Mouse (Mus musculus) liver, embryonic 18 days (tissue): ENCODE measurements around the gene 1700003F12Rik. TPM values are rescaled to one million over a fixed set of nuclear protein-coding genes. Genes with fewer than 3 reads are reported as not detected.

Experiments
- polyA plus RNA-seq: library from polyadenylated mRNA; depleted of rRNA; stranded (reverse); fragments of >200 nt; gene quantifications from 2 replicates; pipeline ENCODE4 v1.2.3, GENCODE M21; 2012; rRNA removed

1700003F12Rik gene
- polyA plus RNA-seq = 4.5 and 5.8 TPM in 2 replicates

DNA sequence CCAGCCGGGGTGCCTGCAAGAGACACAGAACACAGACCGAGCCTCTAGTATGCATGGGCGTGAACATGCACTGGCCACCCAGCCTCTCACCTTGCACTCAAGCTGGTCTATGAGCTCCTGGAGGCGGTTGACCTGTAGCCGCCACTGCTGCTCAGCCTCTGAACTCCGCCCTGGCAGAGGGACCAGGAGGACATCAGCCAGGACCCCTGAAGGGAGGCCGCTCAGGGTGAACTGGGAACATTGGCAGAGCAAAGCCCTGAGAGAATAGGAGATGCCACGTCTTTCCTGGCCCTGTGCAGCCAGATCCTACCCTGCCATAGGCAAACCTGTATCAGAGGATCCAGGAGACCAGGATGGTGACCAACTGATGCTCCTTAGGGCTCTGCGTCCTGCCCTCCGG, at the start of gene 1700003F12Rik:
1700003F12Rik (plus strand) TSS at position 375 of the 400 bp plus-strand sequence.

DNA sequence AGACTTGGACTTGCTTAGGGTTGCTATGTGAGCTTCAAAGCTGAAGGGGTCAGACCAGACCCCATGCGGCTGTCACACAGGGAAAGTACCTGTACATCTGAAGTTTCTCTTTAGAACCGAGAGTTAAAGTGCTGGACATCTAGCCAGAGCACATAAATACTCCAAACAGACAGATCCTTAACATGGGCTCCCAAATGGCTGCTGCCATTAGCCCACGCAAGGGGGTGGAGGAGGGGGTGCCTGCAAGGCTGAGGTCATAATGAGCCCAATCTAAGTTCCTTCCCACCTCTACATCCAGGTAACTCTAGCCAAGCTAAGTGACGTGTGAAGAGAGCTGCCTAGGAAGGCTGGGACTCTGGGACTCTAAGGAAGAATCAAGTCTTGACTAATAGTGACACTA, 4.6 kb downstream of the 1700003F12Rik start, which contains the start of gene Actl10:
Actl10 (plus strand) TSS at position 301 of the 400 bp plus-strand sequence.

GRCm38 (mm10) chr2:154558264-154559039, 11.6 kb downstream of the 1700003F12Rik start, which contains the start of gene Necab3:
TSS of gene Necab3 (minus strand) at chr2:154558890.

DNA sequence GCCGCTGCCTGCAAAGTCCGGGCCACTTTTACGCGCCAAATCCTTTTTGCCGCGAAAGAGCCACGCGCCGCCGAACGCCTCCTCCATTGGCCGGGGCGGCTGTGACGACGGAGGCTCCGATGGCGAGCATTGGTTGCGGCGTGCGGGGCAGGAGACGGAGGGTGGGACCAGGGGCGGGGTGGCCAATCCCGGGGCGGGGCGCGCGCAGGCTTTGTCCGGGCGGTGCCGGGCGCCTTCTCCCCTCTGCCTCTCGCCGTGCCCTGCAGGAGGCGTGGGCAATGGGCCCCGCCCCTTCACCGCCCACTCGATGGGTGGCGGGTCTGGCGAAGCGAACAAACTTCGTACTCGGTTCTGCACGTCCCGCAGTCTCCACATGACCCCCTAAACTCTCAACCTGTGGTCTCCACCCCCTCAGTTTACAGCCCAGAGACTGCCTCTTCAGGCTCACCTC, 23.0 kb downstream of the 1700003F12Rik start, which contains the start of gene E2f1:
E2f1 (minus strand) TSS at position 57 of the 451 bp plus-strand sequence.

Other genes starting within 250 kb of the 1700003F12Rik start
- not detected in 2 replicates for gene Bpifb9b, start 239.9 kb upstream of the 1700003F12Rik start, polyA plus RNA-seq
- gene Cdk5rap1, start 174.1 kb upstream of the 1700003F12Rik start, polyA plus RNA-seq = 9.5 and 15.7 TPM in 2 replicates
- 4.0 and 4.5 TPM in 2 replicates for gene Snta1, start 139.0 kb upstream of the 1700003F12Rik start, polyA plus RNA-seq
- 4.2 and 4.5 TPM in 2 replicates for gene Cbfa2t2, start 110.6 kb upstream of the 1700003F12Rik start, polyA plus RNA-seq
- gene Actl10, start 4.7 kb downstream of the 1700003F12Rik start, polyA plus RNA-seq = 0.01 and 0.02 TPM in 2 replicates
- 0.56 and 0.81 TPM in 2 replicates for gene Necab3, start 11.8 kb downstream of the 1700003F12Rik start, polyA plus RNA-seq
- gene E2f1, start 22.8 kb downstream of the 1700003F12Rik start, polyA plus RNA-seq = 14.6 and 16.7 TPM in 2 replicates
- gene Pxmp4, start 56.6 kb downstream of the 1700003F12Rik start, polyA plus RNA-seq = 66.2 and 70.8 TPM in 2 replicates
- 1.9 and 2.2 TPM in 2 replicates for gene Zfp341, start 66.2 kb downstream of the 1700003F12Rik start, polyA plus RNA-seq
- 0.07 and 0.22 TPM in 2 replicates for gene 4930519P11Rik, start 66.4 kb downstream of the 1700003F12Rik start, polyA plus RNA-seq
- gene Chmp4b, start 104.6 kb downstream of the 1700003F12Rik start, polyA plus RNA-seq = 99.6 and 100 TPM in 2 replicates
- gene Gm14214, start 222.9 kb downstream of the 1700003F12Rik start, polyA plus RNA-seq = not detected in 2 replicates
- gene Raly, start 244.0 kb downstream of the 1700003F12Rik start, polyA plus RNA-seq = 132 and 147 TPM in 2 replicates
- 0.29 and 0.60 TPM in 2 replicates for gene a, start 244.3 kb downstream of the 1700003F12Rik start, polyA plus RNA-seq